Mouse (Mus musculus) neural tube, embryonic 15.5 days (tissue): Measurements from ENCODE around the gene Gm36079. TPM values are rescaled to one million over a fixed set of nuclear protein-coding genes. Genes with fewer than 3 reads are reported as not detected.
A peak's percentile ranks its signal among the peaks of the same experiment; 100 is the strongest.
"Not testable (repeated sequence)": the region's sequence is repeated elsewhere in the genome, so short reads cannot be mapped to it uniquely, and the experiment has no call there.

ENCODE experiments used
- ATAC-seq: fragments of 200-750 bp; cut with Nextera tagmentation; 2 replicates; pipeline ENCODE4 v1.8.0; 2017; ENCODE audit warnings: mild to moderate bottlenecking, moderate TSS enrichment, moderate library complexity; ENCODE audit not compliant: low FRiP score
- H3K27ac ChIP-seq: fragments of 300-500 bp; sonication (generic); replicated peaks from 2 replicates; pipeline ENCODE4 v1.5.1; 2015; ENCODE audit warnings: mild to moderate bottlenecking, inconsistent platforms
- H3K27me3 ChIP-seq: fragments of 300-500 bp; sonication (generic); replicated peaks from 2 replicates; pipeline ENCODE4 v1.6.1; 2015; ENCODE audit warnings: inconsistent platforms
- H3K36me3 ChIP-seq: fragments of 300-500 bp; sonication (generic); 2 replicates; pipeline ENCODE4 v1.6.1; 2015; ENCODE audit warnings: inconsistent platforms
- H3K4me1 ChIP-seq: fragments of 300-500 bp; sonication (generic); 2 replicates; pipeline ENCODE4 v1.6.1; 2015; ENCODE audit warnings: inconsistent platforms
- H3K4me2 ChIP-seq: fragments of 300-500 bp; sonication (generic); 2 replicates; pipeline ENCODE4 v1.6.1; 2015; ENCODE audit warnings: inconsistent platforms, mild to moderate bottlenecking, moderate library complexity
- H3K4me3 ChIP-seq: fragments of 300-500 bp; sonication (generic); replicated peaks from 2 replicates; pipeline ENCODE4 v1.5.1; 2015; ENCODE audit warnings: mild to moderate bottlenecking, inconsistent platforms
- H3K9ac ChIP-seq: fragments of 300-500 bp; sonication (generic); replicated peaks from 2 replicates; pipeline ENCODE4 v1.6.1; 2015; ENCODE audit warnings: mild to moderate bottlenecking, inconsistent platforms
- H3K9me3 ChIP-seq: fragments of 300-500 bp; sonication (generic); replicated peaks from 2 replicates; pipeline ENCODE4 v1.6.1; 2016; ENCODE audit warnings: inconsistent platforms
- WGBS: fragments of 180-500 bp; shearing (Covaris S2); methylation state at CpG from one replicate; pipeline ENCODE4 v1.1.7; 2015; ENCODE audit warnings: mixed read lengths; 5-methylcytosine and 5-hydroxymethylcytosine counted together
- polyA plus RNA-seq: library from polyadenylated mRNA; unstranded; fragments of >200 nt; fragmentation: Nextera tagmentation; extraction: Ambion mirVana; gene quantifications from 2 replicates; pipeline ENCODE4 v1.2.1, GENCODE M21; 2015

The Gm36079 gene
- polyA plus RNA-seq, 1 experiment from 2014 or later: not detected

DNA sequence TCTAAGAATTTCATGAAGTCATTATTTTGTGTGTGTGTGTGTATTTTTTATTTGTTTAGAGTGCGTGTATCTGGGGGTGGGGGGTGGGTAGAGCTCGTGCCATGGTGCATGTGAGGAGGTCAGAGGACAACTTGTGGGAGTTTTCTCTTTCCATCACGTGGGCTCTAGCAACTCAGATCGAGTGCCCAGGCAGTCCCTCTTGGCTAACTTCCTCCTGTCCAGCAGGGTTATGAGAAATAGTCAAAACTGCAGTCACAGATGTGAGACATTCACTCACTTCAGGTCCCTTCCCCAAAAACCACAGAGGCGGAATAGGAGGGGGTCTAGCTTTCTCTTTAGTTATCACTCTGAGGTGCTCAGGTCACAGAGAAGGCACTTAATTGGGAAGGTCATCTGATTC is 13.3 kb downstream of the Gm36079 start:
- H3K27me3 ChIP-seq, H3K4me3 ChIP-seq, H3K9ac ChIP-seq, H3K4me2 ChIP-seq, ATAC-seq, H3K27ac ChIP-seq, H3K9me3 ChIP-seq, H3K36me3 ChIP-seq, H3K4me1 ChIP-seq: not testable (repeated sequence)
- no CpG with 5 or more reads among the region's 5 CpGs for WGBS

DNA sequence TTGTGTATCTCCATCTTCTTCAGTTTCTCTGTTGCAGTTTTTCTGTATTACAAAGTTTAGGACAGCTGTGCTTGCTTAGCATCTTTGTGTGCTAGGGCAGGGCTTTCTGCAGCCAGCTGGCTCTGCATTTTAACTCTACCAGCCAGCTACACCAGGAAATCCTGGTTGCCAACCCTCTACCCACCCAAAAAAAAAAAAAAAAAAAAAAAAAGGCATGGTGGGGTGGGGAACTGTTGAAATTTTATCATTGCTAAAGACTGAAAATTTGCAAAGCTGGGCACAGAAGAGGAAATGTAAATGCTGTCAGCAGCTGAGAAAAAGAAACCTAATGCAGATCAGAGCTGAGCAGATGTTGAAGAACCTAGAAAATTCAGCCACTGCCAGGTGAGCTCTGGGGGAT is 16.7 kb downstream of the Gm36079 start:
- H3K9me3 ChIP-seq, H3K36me3 ChIP-seq, H3K27ac ChIP-seq, H3K4me3 ChIP-seq, H3K4me1 ChIP-seq, H3K27me3 ChIP-seq, H3K9ac ChIP-seq, H3K4me2 ChIP-seq, ATAC-seq: not testable (repeated sequence)

DNA sequence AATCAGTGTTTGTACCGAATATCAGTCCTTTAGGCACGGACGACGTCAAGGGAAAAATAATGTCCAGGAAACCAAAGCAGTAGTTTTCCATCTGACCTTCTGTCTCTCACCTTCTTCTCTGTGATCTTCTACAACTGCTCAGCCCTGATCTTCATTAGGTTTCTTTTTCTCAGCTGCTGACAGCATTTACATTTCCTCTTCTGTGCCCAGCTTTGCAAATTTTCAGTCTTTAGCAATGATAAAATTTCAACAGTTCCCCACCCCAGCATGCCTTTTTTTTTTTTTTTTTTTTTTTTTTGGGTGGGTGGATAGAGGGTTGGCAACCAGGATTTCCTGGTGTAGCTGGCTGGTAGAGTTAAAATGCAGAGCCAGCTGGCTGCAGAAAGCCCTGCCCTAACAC is 27.6 kb downstream of the Gm36079 start:
- H3K4me1 ChIP-seq, H3K27ac ChIP-seq, H3K9me3 ChIP-seq, ATAC-seq, H3K4me3 ChIP-seq, H3K27me3 ChIP-seq, H3K9ac ChIP-seq, H3K4me2 ChIP-seq, H3K36me3 ChIP-seq: not testable (repeated sequence)
- no CpG with 5 or more reads among the region's 4 CpGs for WGBS

DNA sequence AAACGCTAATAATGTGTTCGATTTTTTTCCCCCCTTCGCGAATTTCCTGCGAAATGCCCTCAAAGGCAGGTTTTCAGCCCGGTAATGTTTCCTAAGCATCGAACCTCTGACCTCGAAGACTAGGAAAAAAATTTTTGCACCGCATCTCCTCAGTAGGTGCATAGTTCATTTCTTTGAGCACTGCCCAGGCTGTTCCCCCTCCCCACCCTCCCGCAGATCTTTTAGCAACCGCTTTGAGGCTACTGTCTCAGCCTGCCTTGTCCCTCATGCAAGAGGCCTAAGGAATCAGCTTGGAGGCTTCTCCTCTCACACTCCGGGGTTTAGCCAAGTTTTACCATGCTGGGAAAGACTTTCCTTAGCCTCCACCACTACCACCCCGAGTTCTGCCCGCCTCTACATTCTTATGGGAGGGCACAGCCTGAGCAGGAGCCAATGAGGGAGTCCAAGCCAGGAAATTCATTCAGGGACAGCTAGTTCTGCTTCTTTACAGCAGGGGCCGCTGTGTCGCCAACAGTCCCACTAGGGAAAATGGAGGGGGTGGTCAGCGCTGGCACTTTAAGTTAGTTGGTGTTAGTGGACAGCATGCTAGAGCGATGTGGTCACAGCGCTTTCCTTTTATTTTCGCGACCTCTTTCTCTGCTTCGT is 28.2 kb downstream of the Gm36079 start:
- H3K27ac ChIP-seq, H3K27me3 ChIP-seq, ATAC-seq, H3K4me3 ChIP-seq, H3K4me1 ChIP-seq, H3K4me2 ChIP-seq, H3K36me3 ChIP-seq, H3K9ac ChIP-seq, H3K9me3 ChIP-seq: not testable (repeated sequence)
- WGBS: no CpG with 5 or more reads among the region's 22 CpGs

DNA sequence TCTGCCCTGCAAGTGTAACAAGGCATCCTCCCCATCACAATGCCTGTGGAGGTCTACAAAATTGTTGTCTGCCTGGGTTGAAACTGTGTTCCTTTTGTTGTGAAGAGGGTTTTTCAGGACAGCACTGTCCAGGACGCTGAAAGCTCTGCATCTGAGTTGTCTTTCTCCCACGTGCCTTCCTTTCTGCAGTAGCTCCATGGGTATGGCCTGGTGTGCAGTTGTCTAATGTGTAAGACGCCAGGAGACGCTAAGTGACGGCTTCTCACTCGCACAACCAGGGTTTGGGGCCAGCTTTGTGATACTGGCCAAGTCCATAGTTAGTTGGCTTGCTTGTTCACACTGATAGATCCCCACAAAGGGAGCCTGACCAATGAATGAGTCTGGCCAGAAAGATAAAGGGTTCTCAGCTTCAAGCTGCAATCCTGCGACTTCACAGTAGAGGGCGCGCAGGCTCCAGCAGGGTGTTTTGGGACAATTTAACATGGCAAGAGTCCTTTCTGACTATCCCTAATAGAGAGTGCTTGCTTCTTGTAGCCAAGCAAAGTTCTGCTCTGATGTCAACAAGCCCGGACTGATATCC is 34.8 kb downstream of the Gm36079 start:
- H3K36me3 ChIP-seq, H3K9me3 ChIP-seq, H3K27me3 ChIP-seq, H3K4me3 ChIP-seq, H3K4me1 ChIP-seq, H3K9ac ChIP-seq, H3K27ac ChIP-seq, H3K4me2 ChIP-seq, ATAC-seq: not testable (repeated sequence)
- no CpG with 5 or more reads among the region's 10 CpGs for WGBS

DNA sequence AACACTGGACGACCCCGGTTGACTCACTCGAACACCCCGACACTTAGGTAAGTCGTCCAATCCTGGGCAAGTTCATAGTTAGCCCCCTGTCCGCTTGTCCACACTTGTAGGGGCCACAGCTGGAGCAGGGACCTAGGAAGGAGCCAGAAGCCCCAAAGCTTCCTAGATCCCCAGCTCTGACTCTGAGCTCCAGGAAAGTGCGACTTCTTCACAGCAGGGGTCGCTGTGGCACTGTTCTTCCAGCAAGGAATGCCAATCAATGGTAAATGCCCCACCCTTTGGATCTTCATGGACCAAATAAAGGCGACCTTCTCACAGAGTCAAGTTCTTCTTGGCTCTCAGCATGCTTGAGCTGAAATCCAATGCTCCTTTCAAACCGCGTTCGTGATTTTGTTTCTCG is 35.5 kb downstream of the Gm36079 start:
- H3K9me3 ChIP-seq, H3K9ac ChIP-seq, H3K4me1 ChIP-seq, H3K36me3 ChIP-seq, H3K27ac ChIP-seq, H3K4me2 ChIP-seq, H3K27me3 ChIP-seq, H3K4me3 ChIP-seq: not testable (repeated sequence)
- peak; percentile 47; the same call in 1 of the 2 replicates for ATAC-seq
- WGBS: no CpG with 5 or more reads among the region's 13 CpGs

Other genes starting within 250 kb of the Gm36079 start
- gene Zfp131, start 236.1 kb downstream of the Gm36079 start, polyA plus RNA-seq: 30.0 and 33.4 TPM in 2 replicates
- gene AF067063, start 196.8 kb downstream of the Gm36079 start, polyA plus RNA-seq: not detected in 2 replicates
- not detected in 2 replicates for gene D13Ertd608e, start 191.0 kb downstream of the Gm36079 start, polyA plus RNA-seq
- gene Tcstv1, start 132.2 kb downstream of the Gm36079 start, polyA plus RNA-seq: not detected in 2 replicates
- gene Gm21761, start 97.7 kb downstream of the Gm36079 start, polyA plus RNA-seq: not detected in 2 replicates
- gene B020031M17Rik, start 76.2 kb downstream of the Gm36079 start, polyA plus RNA-seq: not detected in 2 replicates
- gene Gm21188, start 25.2 kb upstream of the Gm36079 start, polyA plus RNA-seq: not detected in 2 replicates
- not detected in 2 replicates for gene Gm20767, start 113.2 kb upstream of the Gm36079 start, polyA plus RNA-seq
- gene Gm21818, start 145.4 kb upstream of the Gm36079 start, polyA plus RNA-seq: not detected in 2 replicates
- not detected in 2 replicates for gene Gm21762, start 188.9 kb upstream of the Gm36079 start, polyA plus RNA-seq
- gene Gm21731, start 212.1 kb upstream of the Gm36079 start, polyA plus RNA-seq: not detected in 2 replicates
- gene AF067061, start 236.1 kb upstream of the Gm36079 start, polyA plus RNA-seq: not detected in 2 replicates